Mouse (Mus musculus): ENCODE data around the gene Klrc2. TPM values are rescaled to one million over a fixed set of nuclear protein-coding genes. Genes with fewer than 3 reads are reported as not detected.

The Klrc2 gene
- total and polyA plus RNA-seq, 2 experiments from 2014 or later = not detected

- Histone ChIP-seq H3K9me3 (ENCODE audit: low read length) (no peaks in the 10 kb centered on the region), H3K4me3 (ENCODE audit: low read depth, low read length) (no peak within 1 kb of the TSS), H3K4me2 (ENCODE audit: low read depth) (no peak within 1 kb of the TSS), H3K27ac (ENCODE audit: low read depth, low read length) (no peak within 1 kb of the TSS), H3K27me3 (ENCODE audit: insufficient read depth, low read length) (no peaks in the 10 kb centered on the region), H3K9ac (no peak within 1 kb of the TSS), H3K36me3 (ENCODE audit: insufficient read depth) (no peaks in the 10 kb centered on the region), H3K4me1 (ENCODE audit: insufficient read depth) (no peaks in the 10 kb centered on the region)
- WGBS = 81% methylated on average over 4 of the region's 4 CpGs
- TF ChIP-seq CTCF (IDR thresholded peaks at IDR 0.05; ENCODE audit: low read depth) = no peak
- no peak for ATAC-seq
- no peak for DNase-seq
Observed at GRCm38 (mm10) chr6:129623735-129624134, 36.8 kb downstream of the Klrc2 start, which contains the start of gene Klrk1. Gene Klrk1 (minus strand): TSS chr6:129623864.

DNA sequence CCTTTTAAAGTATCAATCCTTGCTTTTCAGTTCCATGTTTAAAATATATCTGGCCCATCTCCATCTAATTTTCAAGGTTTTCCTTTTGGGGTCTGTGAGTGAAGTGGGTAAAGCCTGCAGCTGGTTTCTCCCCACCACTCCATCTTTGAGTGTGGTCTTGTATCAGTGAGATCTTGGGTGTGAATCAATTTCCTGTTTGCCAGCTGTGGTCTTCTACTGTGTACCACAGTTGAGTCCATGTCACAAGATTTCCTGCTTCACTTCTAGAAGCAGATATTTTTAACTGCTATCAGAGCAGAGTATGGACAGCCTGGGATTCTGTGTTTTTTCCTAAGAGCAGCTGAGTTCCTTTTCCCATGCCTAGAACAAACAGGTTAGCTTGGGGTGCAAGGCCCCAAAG is 52.1 kb downstream of the Klrc2 start:
- Histone ChIP-seq H3K27me3 (ENCODE audit: insufficient read depth, low read length) (no peaks in the 10 kb centered on the region), H3K36me3 (ENCODE audit: insufficient read depth) (no peaks in the 10 kb centered on the region), H3K4me3 (ENCODE audit: low read depth, low read length) (no peak overlapping the region), H3K4me2 (ENCODE audit: low read depth) (no peak overlapping the region), H3K4me1 (ENCODE audit: insufficient read depth) (no peaks in the 10 kb centered on the region), H3K9ac (no peak overlapping the region), H3K9me3 (ENCODE audit: low read length) (no peaks in the 10 kb centered on the region), H3K27ac (ENCODE audit: low read depth, low read length) (no peak overlapping the region)
- no peak for TF ChIP-seq CTCF (IDR thresholded peaks at IDR 0.05; ENCODE audit: low read depth)
- DNase-seq = no peak
- no peak for ATAC-seq

Small RNA genes within 50 kb of the gene (microRNA-seq; reads per million reads assigned to microRNA genes)
- 0 reads per million in 2 experiments for gene Mir680-1

Other genes starting within 250 kb of the Klrc2 start
- 1.1 and 1.4 TPM in 2 replicates for gene Clec1a, start 208.7 kb downstream of the Klrc2 start, total RNA-seq (2014; rRNA removed)
- 0.74 and 0.97 TPM in 2 replicates for gene Clec1a, start 208.7 kb downstream of the Klrc2 start, polyA plus RNA-seq (2015; fragmentation: Nextera tagmentation; extraction: Ambion mirVana)
- gene Olr1, start 153.5 kb downstream of the Klrc2 start, total RNA-seq (2014; rRNA removed) = 0.10 TPM in 1 of 2 replicates, not detected in the other
- gene Olr1, start 153.5 kb downstream of the Klrc2 start, polyA plus RNA-seq (2015; fragmentation: Nextera tagmentation; extraction: Ambion mirVana) = not detected in 2 replicates
- not detected in 2 replicates for gene Tmem52b, start 148.1 kb downstream of the Klrc2 start, total RNA-seq (2014; rRNA removed)
- not detected in 2 replicates for gene Tmem52b, start 148.1 kb downstream of the Klrc2 start, polyA plus RNA-seq (2015; fragmentation: Nextera tagmentation; extraction: Ambion mirVana)
- 275 and 288 TPM in 2 replicates for gene Gabarapl1, start 127.5 kb downstream of the Klrc2 start, total RNA-seq (2014; rRNA removed)
- gene Gabarapl1, start 127.5 kb downstream of the Klrc2 start, polyA plus RNA-seq (2015; fragmentation: Nextera tagmentation; extraction: Ambion mirVana) = 243 and 276 TPM in 2 replicates
- gene Klre1, start 82.8 kb downstream of the Klrc2 start, total RNA-seq (2014; rRNA removed) = not detected in 2 replicates
- gene Klre1, start 82.8 kb downstream of the Klrc2 start, polyA plus RNA-seq (2015; fragmentation: Nextera tagmentation; extraction: Ambion mirVana) = 0.18 TPM in 1 of 2 replicates, not detected in the other
- gene Klrd1, start 68.9 kb downstream of the Klrc2 start, total RNA-seq (2014; rRNA removed) = not detected in 2 replicates
- not detected in 2 replicates for gene Klrd1, start 68.9 kb downstream of the Klrc2 start, polyA plus RNA-seq (2015; fragmentation: Nextera tagmentation; extraction: Ambion mirVana)
- not detected in 2 replicates for gene Klrk1, start 36.8 kb downstream of the Klrc2 start, total RNA-seq (2014; rRNA removed)
- gene Klrk1, start 36.8 kb downstream of the Klrc2 start, polyA plus RNA-seq (2015; fragmentation: Nextera tagmentation; extraction: Ambion mirVana) = not detected in 2 replicates
- gene Klrc3, start 17.4 kb downstream of the Klrc2 start, total RNA-seq (2014; rRNA removed) = not detected in 2 replicates
- gene Klrc3, start 17.4 kb downstream of the Klrc2 start, polyA plus RNA-seq (2015; fragmentation: Nextera tagmentation; extraction: Ambion mirVana) = not detected in 2 replicates
- gene Klrc1, start 18.3 kb upstream of the Klrc2 start, total RNA-seq (2014; rRNA removed) = not detected in 2 replicates
- gene Klrc1, start 18.3 kb upstream of the Klrc2 start, polyA plus RNA-seq (2015; fragmentation: Nextera tagmentation; extraction: Ambion mirVana) = 0.14 TPM in 1 of 2 replicates, not detected in the other
- gene Klri1, start 56.4 kb upstream of the Klrc2 start, total RNA-seq (2014; rRNA removed) = not detected in 2 replicates
- gene Klri1, start 56.4 kb upstream of the Klrc2 start, polyA plus RNA-seq (2015; fragmentation: Nextera tagmentation; extraction: Ambion mirVana) = not detected in 2 replicates
- 0.08 TPM in 1 of 2 replicates, not detected in the other for gene Klri2, start 79.8 kb upstream of the Klrc2 start, total RNA-seq (2014; rRNA removed)
- gene Klri2, start 79.8 kb upstream of the Klrc2 start, polyA plus RNA-seq (2015; fragmentation: Nextera tagmentation; extraction: Ambion mirVana) = 0.10 TPM in 1 of 2 replicates, not detected in the other
- not detected in 2 replicates for gene Gm156, start 123.6 kb upstream of the Klrc2 start, total RNA-seq (2014; rRNA removed)
- not detected in 2 replicates for gene Gm156, start 123.6 kb upstream of the Klrc2 start, polyA plus RNA-seq (2015; fragmentation: Nextera tagmentation; extraction: Ambion mirVana)
- not detected in 2 replicates for gene Gm17631, start 202.0 kb upstream of the Klrc2 start, total RNA-seq (2014; rRNA removed)
- gene Gm17631, start 202.0 kb upstream of the Klrc2 start, polyA plus RNA-seq (2015; fragmentation: Nextera tagmentation; extraction: Ambion mirVana) = not detected in 2 replicates
- gene Klra17, start 216.0 kb upstream of the Klrc2 start, total RNA-seq (2014; rRNA removed) = not detected in 2 replicates
- gene Klra17, start 216.0 kb upstream of the Klrc2 start, polyA plus RNA-seq (2015; fragmentation: Nextera tagmentation; extraction: Ambion mirVana) = not detected in 2 replicates

Measured in forebrain, postnatal 0 days (tissue).